Mouse (Mus musculus): Measurements from ENCODE around the gene Mrpl11. TPM values are rescaled to one million over a fixed set of nuclear protein-coding genes. Genes with fewer than 3 reads are reported as not detected.
"Not testable (repeated sequence)": the region's sequence is repeated elsewhere in the genome, so short reads cannot be mapped to it uniquely, and the experiment has no call there.

Mrpl11 gene
- polyA plus RNA-seq, 1 experiment from 2014 or later: 110 TPM

DNA sequence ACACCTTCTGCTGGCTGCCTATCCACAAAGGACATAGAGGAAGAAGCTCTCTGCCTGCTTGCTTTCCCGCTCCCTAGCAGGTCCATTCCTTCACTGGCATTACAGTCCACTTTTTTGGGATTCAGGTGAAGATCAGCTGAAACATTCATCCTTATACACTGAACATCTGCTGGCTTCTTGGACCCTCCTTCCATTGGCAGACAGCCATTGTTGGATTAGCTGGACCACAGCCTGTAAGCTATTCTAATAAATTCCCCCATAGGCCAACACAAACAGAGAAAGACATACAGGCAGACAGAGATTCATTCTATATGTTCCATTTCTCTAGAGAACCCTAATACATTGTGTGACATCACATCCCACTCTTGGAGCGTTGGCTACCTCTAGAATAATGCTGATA, 25.1 kb upstream of the Mrpl11 start:
- peaks cover 17% of the 10 kb centered on the region for H3K27me3 ChIP-seq (ENCODE audit: control insufficient read depth, insufficient read depth, low read length)
- no peak overlapping the region for H3K4me2 ChIP-seq (ENCODE audit: low read length)
- H3K9ac ChIP-seq (ENCODE audit: low read length): no peak overlapping the region
- H3K4me1 ChIP-seq (ENCODE audit: control insufficient read depth in 2 of 2, insufficient read depth in 2 of 2, low read length in 2 of 2): no peaks in the 10 kb centered on the region
- no peaks in the 10 kb centered on the region for H3K36me3 ChIP-seq (ENCODE audit: control insufficient read depth, insufficient read depth, low read length)
- no peak for ATAC-seq (ENCODE audit: insufficient number of reproducible peaks, insufficient read depth, low FRiP score, low read depth)
- H3K4me3 ChIP-seq (ENCODE audit: control insufficient read depth in 1 of 2, insufficient read depth in 1 of 2, low read depth in 1 of 2, low read length in 2 of 2): no peak overlapping the region
- no peaks in the 10 kb centered on the region for H3K9me3 ChIP-seq (ENCODE audit: control insufficient read depth, low read length)
- 74% methylated on average over 2 of the region's 2 CpGs for WGBS
- H3K27ac ChIP-seq (replicated peaks in 1 of 2; ENCODE audit: control insufficient read depth in 1 of 2, insufficient read depth in 1 of 2, low read depth in 2 of 2, low read length in 2 of 2): no peak overlapping the region

DNA sequence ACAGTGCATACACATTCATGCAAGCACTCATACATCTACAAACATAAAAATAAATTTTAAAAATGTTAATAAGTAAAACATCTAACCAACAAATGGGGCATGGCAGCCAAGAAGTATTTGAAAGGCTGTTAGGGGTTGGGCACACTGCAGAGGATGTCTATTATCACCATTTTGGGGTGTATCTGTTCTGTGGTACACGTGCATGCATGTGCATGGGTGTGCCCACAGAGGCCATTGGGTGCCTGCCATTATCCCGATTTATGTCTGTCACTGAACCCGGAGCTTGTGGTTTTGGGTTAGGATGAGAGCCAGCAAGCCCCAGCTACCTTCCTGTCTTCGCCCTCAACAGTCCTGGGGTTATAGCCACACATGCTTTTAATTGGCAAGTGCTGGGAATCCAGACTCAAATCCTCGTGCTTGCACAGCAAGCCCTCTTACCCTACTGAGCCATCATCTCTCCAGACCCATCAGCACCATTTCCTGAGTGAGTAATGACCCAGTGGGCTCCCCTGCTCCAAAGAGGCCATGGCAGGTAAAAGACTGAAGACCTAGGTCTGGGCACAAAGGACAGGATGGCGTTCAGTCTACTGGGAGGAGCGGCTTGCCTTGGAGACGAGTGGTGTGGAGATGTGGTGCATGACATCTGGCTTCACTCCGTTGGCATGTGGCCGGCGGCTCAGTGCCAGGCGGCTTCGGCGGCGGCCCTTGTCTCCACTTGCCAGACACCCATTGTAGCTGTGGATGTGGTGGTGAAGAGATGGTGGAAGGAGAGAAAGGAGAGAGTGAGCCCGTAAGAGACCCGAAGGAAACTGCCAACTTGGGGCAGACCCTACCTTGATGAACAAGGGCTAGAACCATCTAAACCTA, 24.3 kb upstream of the Mrpl11 start:
- Histone ChIP-seq H3K4me3 (ENCODE audit: control insufficient read depth in 1 of 2, insufficient read depth in 1 of 2, low read depth in 1 of 2, low read length in 2 of 2) (no peak overlapping the region), H3K36me3 (ENCODE audit: control insufficient read depth, insufficient read depth, low read length) (no peaks in the 10 kb centered on the region), H3K4me1 (ENCODE audit: control insufficient read depth in 2 of 2, insufficient read depth in 2 of 2, low read length in 2 of 2) (peaks cover 0 to 6% of the 10 kb centered on the region in 2 experiments; a peak in 3 of 4 replicates), H3K27ac (replicated peaks in 1 of 2; ENCODE audit: control insufficient read depth in 1 of 2, insufficient read depth in 1 of 2, low read depth in 2 of 2, low read length in 2 of 2) (no peak overlapping the region), H3K27me3 (ENCODE audit: control insufficient read depth, insufficient read depth, low read length) (peaks cover 24% of the 10 kb centered on the region), H3K4me2 (ENCODE audit: low read length) (no peak overlapping the region), H3K9ac (ENCODE audit: low read length) (no peak overlapping the region), H3K9me3 (ENCODE audit: control insufficient read depth, low read length) (no peaks in the 10 kb centered on the region)
- ATAC-seq (ENCODE audit: insufficient number of reproducible peaks, insufficient read depth, low FRiP score, low read depth): no peak
- 77% methylated on average over 17 of the region's 17 CpGs for WGBS

DNA sequence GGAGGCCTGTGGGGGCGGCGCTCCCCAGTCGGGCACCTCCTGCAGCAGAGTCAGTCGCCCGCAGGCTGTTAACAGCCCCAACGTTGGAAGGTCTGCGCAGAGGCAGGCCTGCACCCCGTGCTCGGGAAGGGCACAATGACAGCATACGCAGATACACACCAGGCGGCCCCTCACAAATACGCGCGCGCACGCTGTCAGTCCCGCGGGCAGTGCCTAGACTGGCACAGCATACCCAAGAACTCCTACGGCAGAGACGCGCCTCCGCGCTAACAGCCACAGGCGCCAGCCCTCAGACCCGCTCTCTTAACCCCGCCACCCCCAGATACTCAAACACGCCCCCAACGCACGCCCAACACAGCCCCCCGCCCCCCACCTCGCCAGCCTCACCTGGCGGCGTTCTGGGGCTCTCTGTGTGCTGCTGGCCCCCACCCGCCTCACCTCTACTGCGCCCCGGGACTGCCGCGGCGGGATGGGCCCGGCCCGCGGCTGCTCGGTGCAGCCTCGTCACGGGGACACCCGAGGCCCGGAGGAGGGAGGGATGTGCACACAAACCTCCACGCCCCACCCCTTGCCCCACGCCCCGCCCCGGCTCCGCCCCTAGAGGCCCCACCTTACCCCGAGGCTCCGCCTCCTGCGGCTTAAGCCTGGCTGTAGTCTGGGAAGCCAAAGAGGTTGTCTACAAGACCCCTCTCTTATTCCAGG, 19.2 kb upstream of the Mrpl11 start, which contains the start of gene Peli3:
Peli3 (minus strand) TSS at position 577 of the 702 bp plus-strand sequence.
- H3K9ac ChIP-seq (ENCODE audit: low read length): peak within 1 kb of the TSS; percentile 60
- no peaks in the 10 kb centered on the region for H3K36me3 ChIP-seq (ENCODE audit: control insufficient read depth, insufficient read depth, low read length)
- peak within 1 kb of the TSS; percentile 55 to 61 for H3K4me3 ChIP-seq (ENCODE audit: control insufficient read depth in 1 of 2, insufficient read depth in 1 of 2, low read depth in 1 of 2, low read length in 2 of 2)
- peak; percentile 85 for ATAC-seq (ENCODE audit: insufficient number of reproducible peaks, insufficient read depth, low FRiP score, low read depth)
- H3K4me1 ChIP-seq (ENCODE audit: control insufficient read depth in 2 of 2, insufficient read depth in 2 of 2, low read length in 2 of 2): peaks cover 6 to 14% of the 10 kb centered on the region in 2 experiments
- H3K27me3 ChIP-seq (ENCODE audit: control insufficient read depth, insufficient read depth, low read length): peaks cover 21% of the 10 kb centered on the region
- no peaks in the 10 kb centered on the region for H3K9me3 ChIP-seq (ENCODE audit: control insufficient read depth, low read length)
- H3K27ac ChIP-seq (replicated peaks in 1 of 2; ENCODE audit: control insufficient read depth in 1 of 2, insufficient read depth in 1 of 2, low read depth in 2 of 2, low read length in 2 of 2): no peak within 1 kb of the TSS
- under 1% methylated on average over 53 of the region's 55 CpGs for WGBS
- peak within 1 kb of the TSS; percentile 95 for H3K4me2 ChIP-seq (ENCODE audit: low read length)

DNA sequence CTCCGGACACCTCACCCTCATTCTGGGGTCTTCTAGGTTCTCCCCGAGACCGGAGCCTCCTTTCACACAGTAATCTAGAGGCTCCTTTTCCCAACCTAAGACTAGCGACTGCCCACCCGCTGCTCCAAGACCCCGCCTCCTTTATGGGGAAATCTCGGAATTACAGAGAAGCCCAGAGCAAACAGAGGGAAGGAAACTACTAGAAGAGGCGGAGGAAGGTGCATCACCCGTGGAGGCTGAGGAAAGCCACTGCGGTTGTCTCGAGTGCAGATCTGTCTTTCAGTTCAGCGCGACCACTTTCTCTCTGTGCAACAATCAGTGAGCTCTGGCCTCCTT, 18.7 kb upstream of the Mrpl11 start:
- Histone ChIP-seq H3K27me3 (ENCODE audit: control insufficient read depth, insufficient read depth, low read length) (peaks cover 21% of the 10 kb centered on the region), H3K9me3 (ENCODE audit: control insufficient read depth, low read length) (no peaks in the 10 kb centered on the region), H3K36me3 (ENCODE audit: control insufficient read depth, insufficient read depth, low read length) (no peaks in the 10 kb centered on the region), H3K9ac (ENCODE audit: low read length) (peak overlapping the region; percentile 60; the same call in 1 of the 2 replicates), H3K4me2 (ENCODE audit: low read length) (peak overlapping the region; percentile 95), H3K4me3 (ENCODE audit: control insufficient read depth in 1 of 2, insufficient read depth in 1 of 2, low read depth in 1 of 2, low read length in 2 of 2) (peak overlapping the region; percentile 55 to 61), H3K27ac (replicated peaks in 1 of 2; ENCODE audit: control insufficient read depth in 1 of 2, insufficient read depth in 1 of 2, low read depth in 2 of 2, low read length in 2 of 2) (no peak overlapping the region), H3K4me1 (ENCODE audit: control insufficient read depth in 2 of 2, insufficient read depth in 2 of 2, low read length in 2 of 2) (peaks cover 7 to 15% of the 10 kb centered on the region in 2 experiments)
- WGBS: 11% methylated on average over 13 of the region's 13 CpGs
- ATAC-seq (ENCODE audit: insufficient number of reproducible peaks, insufficient read depth, low FRiP score, low read depth): no peak

DNA sequence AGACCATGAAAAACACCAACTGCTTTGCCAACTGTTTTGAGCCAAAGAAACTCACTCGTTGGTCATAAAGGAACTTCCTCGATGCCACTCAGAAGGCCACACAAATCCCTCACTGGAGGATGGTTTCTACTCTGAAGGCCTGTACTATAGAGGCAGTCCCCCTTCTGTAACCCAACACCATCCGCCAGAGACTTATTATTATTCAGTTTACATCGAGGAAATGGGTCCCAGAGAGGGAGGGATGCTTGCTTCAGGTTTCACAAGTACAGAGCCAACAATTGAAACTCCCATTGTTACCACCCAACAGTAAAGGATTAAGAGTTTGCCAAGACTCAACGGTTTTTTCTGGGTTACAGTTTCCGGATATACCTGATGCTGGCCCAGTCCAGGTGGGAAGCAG, 16.4 kb upstream of the Mrpl11 start:
- Histone ChIP-seq H3K4me2 (ENCODE audit: low read length) (no peak overlapping the region), H3K4me1 (ENCODE audit: control insufficient read depth in 2 of 2, insufficient read depth in 2 of 2, low read length in 2 of 2) (peaks cover 7 to 15% of the 10 kb centered on the region in 2 experiments), H3K9me3 (ENCODE audit: control insufficient read depth, low read length) (no peaks in the 10 kb centered on the region), H3K27me3 (ENCODE audit: control insufficient read depth, insufficient read depth, low read length) (peaks cover 20% of the 10 kb centered on the region), H3K36me3 (ENCODE audit: control insufficient read depth, insufficient read depth, low read length) (no peaks in the 10 kb centered on the region), H3K4me3 (ENCODE audit: control insufficient read depth in 1 of 2, insufficient read depth in 1 of 2, low read depth in 1 of 2, low read length in 2 of 2) (no peak overlapping the region), H3K27ac (replicated peaks in 1 of 2; ENCODE audit: control insufficient read depth in 1 of 2, insufficient read depth in 1 of 2, low read depth in 2 of 2, low read length in 2 of 2) (no peak overlapping the region), H3K9ac (ENCODE audit: low read length) (no peak overlapping the region)
- 52% methylated on average over 6 of the region's 6 CpGs for WGBS
- no peak for ATAC-seq (ENCODE audit: insufficient number of reproducible peaks, insufficient read depth, low FRiP score, low read depth)

DNA sequence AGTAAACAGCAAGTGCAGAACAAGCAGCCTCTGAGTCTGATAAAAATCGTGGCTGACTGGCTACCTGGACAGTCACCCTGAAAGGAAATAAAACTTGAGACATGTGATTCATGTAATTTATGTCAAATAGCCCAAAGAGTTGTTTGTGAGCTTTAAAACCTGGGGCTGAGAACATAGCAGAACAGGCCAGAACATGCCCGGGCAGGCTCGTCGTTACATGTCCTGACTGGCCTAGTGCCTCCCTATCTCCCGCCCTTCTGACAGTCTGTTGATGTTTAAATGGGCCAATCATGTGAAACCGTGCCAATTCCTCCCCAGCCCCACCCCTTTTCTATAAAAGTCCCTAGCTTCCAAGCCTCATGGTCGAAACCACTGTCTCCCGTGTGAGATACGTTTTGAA, 13.3 kb upstream of the Mrpl11 start:
- not testable (repeated sequence) for H3K9me3 ChIP-seq (ENCODE audit: control insufficient read depth, low read length); ATAC-seq (ENCODE audit: insufficient number of reproducible peaks, insufficient read depth, low FRiP score, low read depth); H3K27me3 ChIP-seq (ENCODE audit: control insufficient read depth, insufficient read depth, low read length); H3K4me2 ChIP-seq (ENCODE audit: low read length); H3K4me3 ChIP-seq (ENCODE audit: control insufficient read depth in 1 of 2, insufficient read depth in 1 of 2, low read depth in 1 of 2, low read length in 2 of 2); H3K27ac ChIP-seq (replicated peaks in 1 of 2; ENCODE audit: control insufficient read depth in 1 of 2, insufficient read depth in 1 of 2, low read depth in 2 of 2, low read length in 2 of 2); H3K4me1 ChIP-seq (ENCODE audit: control insufficient read depth in 2 of 2, insufficient read depth in 2 of 2, low read length in 2 of 2); H3K9ac ChIP-seq (ENCODE audit: low read length); H3K36me3 ChIP-seq (ENCODE audit: control insufficient read depth, insufficient read depth, low read length)
- 85% methylated on average over 9 of the region's 9 CpGs for WGBS

DNA sequence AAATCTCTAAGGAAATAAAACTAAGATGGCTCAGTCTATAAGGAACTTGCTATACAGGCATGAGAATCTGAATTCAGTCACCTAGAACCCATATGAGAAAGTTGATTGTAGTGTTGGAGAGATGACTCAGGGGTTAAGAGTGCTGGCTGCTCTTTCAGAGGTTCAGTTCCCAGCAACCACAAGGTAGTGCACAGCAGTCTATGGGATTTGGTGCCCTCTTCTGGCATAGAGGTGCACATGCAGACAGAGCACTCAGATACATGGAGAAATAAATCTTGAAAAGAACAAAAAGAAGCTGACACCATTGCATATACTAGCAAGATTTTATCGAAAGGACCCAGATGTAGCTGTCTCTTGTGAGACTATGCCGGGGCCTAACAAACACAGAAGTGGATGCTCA, 6.3 kb downstream of the Mrpl11 start:
- Histone ChIP-seq H3K4me1 (ENCODE audit: control insufficient read depth in 2 of 2, insufficient read depth in 2 of 2, low read length in 2 of 2) (no peaks in the 10 kb centered on the region), H3K9me3 (ENCODE audit: control insufficient read depth, low read length) (no peaks in the 10 kb centered on the region), H3K4me3 (ENCODE audit: control insufficient read depth in 1 of 2, insufficient read depth in 1 of 2, low read depth in 1 of 2, low read length in 2 of 2) (no peak overlapping the region), H3K27ac (replicated peaks in 1 of 2; ENCODE audit: control insufficient read depth in 1 of 2, insufficient read depth in 1 of 2, low read depth in 2 of 2, low read length in 2 of 2) (no peak overlapping the region), H3K9ac (ENCODE audit: low read length) (no peak overlapping the region), H3K4me2 (ENCODE audit: low read length) (no peak overlapping the region), H3K27me3 (ENCODE audit: control insufficient read depth, insufficient read depth, low read length) (no peaks in the 10 kb centered on the region), H3K36me3 (ENCODE audit: control insufficient read depth, insufficient read depth, low read length) (peaks cover 32% of the 10 kb centered on the region)
- 77% methylated on average over 1 of the region's 2 CpGs for WGBS
- no peak for ATAC-seq (ENCODE audit: insufficient number of reproducible peaks, insufficient read depth, low FRiP score, low read depth)
